Mouse (Mus musculus): ENCODE measurements around the gene Dst.

DNA sequence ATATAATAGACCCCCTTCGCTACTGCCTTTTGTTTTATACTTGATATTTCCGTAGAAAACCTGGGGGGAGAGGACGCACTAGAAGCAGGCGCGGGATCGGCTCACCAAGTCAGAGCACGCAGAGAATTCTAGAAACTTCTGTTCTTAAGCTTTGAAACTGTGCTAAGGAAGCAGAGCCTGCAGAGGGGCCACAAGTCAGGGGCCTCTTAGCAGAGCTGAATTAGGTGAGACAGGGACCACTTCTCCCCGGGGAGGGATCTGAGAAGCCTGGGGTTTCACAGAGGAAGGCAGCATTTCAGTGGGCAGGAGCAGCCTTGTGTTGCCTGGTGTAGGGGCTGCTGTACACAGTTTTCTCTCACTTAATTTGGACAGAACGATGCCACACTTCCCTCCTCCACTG, 115.1 kb downstream of the Dst start:
- no peak for TF ChIP-seq CTCF (conservative IDR thresholded peaks at IDR 0.05 in 1 of 2, IDR thresholded peaks at IDR 0.05 in 1 of 2; ENCODE audit: low read depth in 2 of 2, low read length in 2 of 2)
- TF ChIP-seq MAX (IDR thresholded peaks at IDR 0.05; ENCODE audit: low read length): peak; percentile 33; the same call in 1 of the 2 replicates
- TF ChIP-seq KAT2A (IDR thresholded peaks at IDR 0.05; ENCODE audit: insufficient replicate concordance, low read length): no peak
- no peak for TF ChIP-seq ZKSCAN1 (IDR thresholded peaks at IDR 0.05; ENCODE audit: borderline replicate concordance, low read depth, low read length)
